Mouse (Mus musculus) Muller cell, postnatal 12 days (primary cell): ENCODE results near the gene Hrct1.
A peak's percentile ranks its signal among the peaks of the same experiment; 100 is the strongest.

Experiments
- DNase-seq: peaks from one replicate; pipeline ENCODE4 v3.0.0-alpha.2; 2015; ENCODE audit errors: inconsistent ontology term

The Hrct1 gene

DNA sequence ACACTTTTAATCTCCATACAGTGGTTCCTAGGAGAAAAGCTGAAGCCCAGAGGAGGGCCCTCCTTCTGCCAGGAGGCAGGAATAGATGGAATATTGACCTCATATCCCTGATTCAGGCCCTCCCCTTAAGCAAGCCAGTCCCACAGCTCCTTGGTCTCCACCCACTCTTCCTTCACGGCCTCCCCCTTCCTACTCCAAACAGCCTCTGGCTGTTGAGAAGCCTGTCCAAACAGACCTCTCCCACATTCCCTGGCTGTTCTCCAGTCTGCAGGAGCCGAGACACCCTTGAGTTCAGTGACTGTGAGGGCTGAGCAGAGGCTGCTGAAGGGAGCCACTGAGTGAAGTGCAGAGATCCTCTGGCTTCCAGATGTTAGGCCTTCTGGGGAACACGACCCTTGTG, at the start of gene Hrct1:
Gene Hrct1, plus strand, starts transcription at position 194 of the 400 bp plus-strand sequence.
- DNase-seq, result peak; percentile 52

DNA sequence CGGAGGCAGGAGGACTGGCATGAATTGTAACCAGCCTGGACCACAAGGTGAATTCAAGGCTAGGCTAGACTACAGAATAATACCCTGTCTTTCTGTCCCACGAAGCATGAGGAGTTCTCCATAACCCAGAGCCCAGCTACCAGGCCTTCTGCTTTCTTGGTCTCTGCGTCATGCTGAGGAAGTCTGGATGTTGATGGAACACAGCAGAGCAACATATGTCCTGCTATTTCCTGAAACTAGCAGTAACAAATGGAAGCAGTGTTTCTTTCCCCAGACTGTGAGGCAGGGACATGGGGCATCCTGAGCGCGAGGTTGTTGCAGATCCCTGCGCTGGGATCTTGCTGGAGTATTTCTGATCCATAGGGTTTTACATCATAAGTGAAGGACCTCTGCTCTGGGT, 48.4 kb upstream of the Hrct1 start:
- DNase-seq, result no peak

DNA sequence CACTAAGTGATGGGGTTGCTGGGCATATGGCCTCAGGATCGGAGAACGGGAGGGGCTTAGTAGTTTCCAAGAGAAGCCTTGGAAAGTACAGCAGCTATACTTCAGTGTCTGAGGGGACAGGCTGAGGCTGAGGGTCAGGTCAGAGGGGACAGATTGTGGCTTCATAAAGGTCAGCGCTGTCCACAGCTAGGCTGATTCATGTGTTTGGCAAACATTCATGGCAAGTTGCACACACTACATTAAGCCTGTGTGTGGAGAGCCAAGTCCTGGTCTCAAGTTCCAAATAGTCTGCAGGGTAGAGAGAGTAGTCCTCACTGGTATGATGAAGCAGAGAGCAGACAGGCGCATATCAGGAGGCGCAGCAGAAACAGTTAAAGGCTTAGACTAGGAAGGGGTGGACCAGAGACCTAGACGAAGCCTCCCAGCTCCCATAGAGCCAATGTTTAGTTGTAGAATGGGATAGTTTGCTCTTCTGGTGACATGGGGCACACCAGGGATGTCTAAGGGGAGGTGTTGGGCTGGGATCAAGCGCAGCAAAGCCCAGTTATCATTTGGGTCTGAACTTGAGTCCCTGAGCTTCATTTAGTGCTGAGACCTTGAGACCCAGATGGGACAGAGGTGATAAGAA, 47.5 kb upstream of the Hrct1 start:
- DNase-seq, result no peak

DNA sequence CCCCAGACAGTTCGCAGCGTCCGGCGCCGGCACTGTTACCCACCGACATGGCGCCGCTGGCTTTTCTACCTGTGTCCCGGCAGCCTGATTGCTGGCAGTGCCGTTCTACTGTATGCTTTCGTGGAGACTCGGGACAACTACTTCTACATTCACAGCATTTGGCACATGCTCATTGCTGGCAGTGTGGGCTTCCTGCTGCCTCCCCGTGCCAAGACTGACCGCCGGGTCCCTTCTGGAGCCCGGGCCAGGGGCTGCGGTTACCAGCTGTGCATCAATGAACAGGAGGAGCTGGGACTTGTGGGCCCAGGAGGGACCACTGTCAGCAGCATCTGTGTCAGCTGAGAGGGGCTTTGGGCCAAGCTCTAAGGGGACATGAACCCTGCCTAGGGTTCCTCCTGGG, 37.0 kb upstream of the Hrct1 start:
- DNase-seq, result no peak

DNA sequence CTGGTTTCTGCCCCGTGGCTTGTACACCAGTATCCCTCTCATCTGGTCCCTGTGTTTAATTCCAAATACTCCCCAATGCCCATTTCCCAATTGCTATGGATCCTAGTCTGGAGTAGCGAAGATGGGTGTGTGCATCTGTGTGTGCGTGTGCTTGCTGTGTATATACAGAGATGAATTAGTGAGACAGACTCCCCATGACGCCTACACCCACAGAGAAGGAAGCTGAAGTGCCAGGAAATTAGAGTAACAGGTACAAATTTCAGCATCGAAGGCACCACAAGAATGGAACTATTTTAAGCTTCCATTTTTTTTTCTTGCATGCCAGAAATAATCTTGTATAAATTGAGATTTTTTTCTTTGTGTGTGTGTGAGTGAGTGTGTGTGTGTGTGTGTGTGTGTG, 36.0 kb upstream of the Hrct1 start:
- no peak for DNase-seq

DNA sequence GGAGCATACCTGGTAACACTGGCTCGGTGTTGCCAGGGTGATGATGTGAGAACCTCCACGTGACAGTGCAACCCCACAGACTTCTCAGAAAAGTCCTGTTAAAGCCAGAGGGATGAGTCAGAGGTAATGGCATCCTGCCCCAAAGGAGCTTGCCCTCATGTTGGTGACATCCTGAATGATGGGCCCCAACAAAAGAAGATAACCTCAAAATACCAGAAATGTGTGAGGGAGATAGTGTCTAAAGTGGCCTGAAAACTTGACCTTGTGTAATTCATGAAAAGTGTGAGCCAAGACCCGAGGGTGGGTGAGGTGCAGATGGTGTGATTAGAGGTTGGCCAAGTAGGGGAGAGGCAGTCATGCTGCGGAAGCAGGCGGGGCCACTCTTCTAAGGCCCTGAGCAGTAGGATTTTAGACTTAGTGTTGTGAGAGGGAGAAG, 33.2 kb upstream of the Hrct1 start:
- peak; percentile 58 for DNase-seq

DNA sequence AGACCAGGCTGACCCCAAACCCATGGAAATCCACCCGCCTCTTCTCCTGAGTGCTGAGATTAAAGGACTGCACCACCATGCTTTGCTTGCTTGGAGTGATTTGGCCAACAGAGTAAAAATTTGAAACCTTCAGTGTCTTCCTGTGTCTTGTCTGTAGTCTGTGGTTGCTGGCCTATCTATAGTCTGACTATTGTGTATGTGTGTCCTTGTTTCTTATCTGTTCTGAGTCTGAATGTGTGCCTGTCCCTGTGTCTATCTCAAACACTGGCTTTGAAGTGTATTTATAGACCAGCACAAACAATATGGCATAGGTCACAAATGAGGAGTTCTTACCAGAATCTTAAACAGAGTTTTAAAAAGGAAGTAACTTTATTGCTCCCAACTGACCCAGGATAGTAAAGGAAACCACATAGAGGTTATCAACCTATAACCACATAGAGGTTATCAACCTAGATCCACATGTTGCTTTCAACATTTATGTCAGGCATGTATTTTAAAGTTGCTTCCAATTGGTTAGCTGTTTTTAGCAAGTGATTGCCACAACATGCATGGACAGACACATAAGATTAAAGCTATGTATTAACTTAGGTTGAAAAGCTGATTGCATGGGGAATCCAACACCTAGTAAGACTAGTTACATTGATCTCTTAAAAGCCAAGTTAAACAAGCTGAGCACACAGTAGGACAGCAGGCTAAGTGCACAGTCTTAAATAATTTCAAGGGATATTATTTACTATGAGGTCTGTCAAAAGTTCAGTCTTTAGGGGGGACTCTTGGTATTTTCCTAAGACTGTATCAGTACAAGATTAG, 32.3 kb upstream of the Hrct1 start:
- no peak for DNase-seq

DNA sequence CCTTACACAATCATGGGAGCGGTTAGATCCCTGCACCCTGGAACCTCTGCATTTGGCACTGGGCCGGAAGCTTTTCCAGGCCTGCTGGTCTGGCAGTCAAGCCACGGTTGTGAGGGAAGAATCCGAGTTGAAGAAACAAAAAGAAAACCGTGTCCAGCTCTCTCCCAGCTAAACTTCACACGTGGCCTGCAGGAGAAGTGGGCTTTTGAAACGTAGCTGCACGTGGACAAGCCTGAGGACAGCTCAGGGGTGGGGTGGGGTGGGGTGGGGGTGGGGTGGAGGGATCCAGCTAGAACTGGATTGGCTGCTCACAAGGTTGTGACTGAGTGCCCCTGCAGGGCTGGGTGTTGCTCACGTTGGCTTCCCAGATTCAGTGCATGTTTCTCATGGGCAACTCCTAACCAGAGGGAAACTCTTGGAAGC, 31.7 kb upstream of the Hrct1 start:
- DNase-seq, result peak; percentile 11

DNA sequence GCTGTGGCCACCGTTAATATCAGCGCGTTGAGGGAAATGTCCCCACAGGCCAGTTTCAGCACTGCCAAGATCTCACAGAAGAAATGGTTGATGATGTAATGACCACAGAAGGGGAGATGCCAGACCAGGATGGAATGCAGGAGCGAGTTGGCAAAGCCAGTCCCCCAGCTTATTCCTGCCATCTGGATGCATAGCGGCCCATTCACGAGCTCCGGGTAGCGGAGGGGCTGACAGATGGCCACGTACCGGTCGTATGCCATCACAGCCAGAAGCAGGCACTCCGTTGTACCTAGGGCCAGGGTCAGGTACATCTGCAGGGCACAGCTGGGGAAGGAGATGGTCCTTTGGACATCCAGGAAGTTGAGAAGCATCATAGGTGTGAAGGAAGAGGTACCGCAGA, 30.4 kb upstream of the Hrct1 start:
- peak; percentile 51 for DNase-seq

DNA sequence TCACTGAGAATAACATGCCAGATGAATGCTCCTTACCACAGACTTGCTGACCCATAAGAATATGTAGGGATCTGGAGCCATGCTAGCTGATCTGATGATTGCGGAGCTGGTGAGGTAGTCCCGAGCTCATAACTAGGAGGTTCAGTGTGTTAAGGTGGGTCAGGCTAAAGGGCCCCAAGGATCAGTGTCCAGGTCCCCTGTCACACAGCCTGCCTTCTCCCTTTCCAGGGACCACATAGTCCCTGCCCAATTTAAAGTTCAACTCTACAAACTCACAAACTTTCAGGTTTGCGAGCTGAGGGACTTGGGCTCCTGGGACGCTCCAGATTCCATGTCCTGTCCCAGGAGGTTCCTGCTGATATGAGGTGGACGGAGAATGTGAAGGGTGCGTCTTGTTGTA, 26.3 kb upstream of the Hrct1 start, which contains the start of gene Olfr70:
Gene Olfr70, minus strand, starts transcription at position 101 of the 400 bp plus-strand sequence.
- no peak for DNase-seq

DNA sequence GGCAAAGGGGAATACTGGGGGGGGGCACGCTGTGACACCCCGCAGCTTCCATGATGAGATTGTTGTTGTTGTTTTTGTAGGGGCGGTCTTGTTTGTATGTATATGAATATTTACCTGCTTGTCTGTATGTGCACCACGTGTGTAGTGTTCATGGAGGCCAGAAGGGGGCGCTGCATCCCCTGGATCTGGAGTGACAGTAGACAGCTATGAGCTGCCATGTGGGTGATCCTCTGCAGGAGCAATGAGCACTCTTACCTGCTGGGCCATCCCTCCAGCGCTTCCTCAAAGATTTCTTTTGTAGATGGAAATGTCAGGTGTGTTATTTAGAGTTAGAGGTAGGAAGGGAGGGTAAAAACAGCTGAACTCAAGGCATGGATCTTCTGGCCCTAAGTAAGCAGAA, 23.5 kb upstream of the Hrct1 start:
- no peak for DNase-seq

DNA sequence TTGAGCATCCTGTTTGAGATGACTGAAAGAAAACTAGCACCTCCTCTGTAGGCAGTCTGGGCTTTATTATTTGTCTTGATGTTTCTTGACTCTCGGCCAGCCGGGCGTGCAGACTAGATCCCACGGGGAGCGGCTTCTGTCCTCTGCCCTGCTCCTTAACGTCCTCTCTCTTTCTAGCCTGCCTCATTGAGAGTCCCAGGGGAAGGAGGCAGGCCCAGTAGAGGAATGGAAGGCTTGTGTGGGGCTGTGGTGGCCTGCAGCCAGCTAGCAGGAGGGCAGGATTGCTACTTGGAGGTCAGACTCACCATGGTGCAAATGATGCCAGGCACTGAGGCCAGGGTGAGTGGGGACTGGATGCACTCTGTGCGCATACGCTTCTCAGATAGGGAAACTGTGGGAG, 23.1 kb upstream of the Hrct1 start:
- no peak for DNase-seq

DNA sequence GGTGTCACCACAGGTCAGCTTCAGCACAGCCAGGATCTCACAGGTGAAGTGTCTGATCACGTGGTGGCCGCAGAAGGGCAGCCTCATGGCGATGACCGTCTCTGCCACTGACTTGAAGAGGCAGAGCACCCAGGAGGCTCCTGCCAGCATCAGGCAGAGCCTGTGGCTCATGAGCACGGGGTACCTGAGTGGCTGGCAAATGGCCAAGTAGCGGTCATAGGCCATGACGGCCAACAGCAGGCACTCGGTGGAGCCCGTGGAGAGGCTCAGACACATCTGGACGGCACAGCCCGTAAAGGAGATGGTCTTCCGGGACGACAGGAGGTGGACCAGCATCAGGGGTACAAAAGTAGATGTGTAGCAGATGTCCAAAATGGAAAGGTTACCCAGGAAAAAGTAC, 21.0 kb upstream of the Hrct1 start:
- no peak for DNase-seq

DNA sequence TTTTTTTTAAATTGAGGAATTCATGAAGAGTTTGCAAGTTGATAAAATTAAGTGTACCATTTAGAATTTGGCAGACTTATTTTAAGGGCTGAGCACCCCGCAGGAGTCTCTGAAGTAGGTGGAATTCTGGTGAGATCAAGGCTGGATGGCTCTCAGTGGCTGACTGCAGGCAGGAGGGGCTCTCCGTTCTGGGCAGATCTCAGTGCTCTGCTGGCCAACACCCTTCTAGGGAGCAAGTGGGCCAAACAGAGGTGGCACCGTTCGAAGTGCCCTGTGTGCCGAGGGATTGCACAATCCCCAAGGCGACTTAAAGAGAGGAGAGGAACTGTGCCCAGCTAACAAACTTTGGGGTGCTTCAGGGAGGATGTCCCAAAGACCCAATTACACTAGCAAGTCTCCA, 17.1 kb upstream of the Hrct1 start, which contains the start of gene Olfr71:
Gene Olfr71, minus strand, starts transcription at position 387 of the 400 bp plus-strand sequence.
- DNase-seq, result no peak

DNA sequence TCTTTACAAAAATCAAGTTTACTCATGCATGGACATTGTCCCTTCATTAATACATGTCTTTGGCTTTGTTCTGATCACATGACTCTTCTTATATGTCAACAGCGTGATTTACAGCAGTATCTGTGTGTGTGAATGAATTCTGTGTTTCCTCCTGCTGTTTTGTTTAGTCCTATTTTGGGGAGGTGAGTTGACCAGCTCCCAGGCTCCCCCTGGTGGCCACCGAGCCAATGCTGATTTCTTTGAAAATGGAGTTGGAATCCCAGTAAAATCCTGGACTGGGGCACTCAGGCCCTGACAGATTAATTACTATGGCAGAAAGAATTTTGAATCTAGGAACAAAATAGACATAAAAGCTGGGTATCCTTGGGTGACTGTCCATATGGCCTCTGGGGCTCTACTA, 15.2 kb upstream of the Hrct1 start:
- DNase-seq, result peak; percentile 80

DNA sequence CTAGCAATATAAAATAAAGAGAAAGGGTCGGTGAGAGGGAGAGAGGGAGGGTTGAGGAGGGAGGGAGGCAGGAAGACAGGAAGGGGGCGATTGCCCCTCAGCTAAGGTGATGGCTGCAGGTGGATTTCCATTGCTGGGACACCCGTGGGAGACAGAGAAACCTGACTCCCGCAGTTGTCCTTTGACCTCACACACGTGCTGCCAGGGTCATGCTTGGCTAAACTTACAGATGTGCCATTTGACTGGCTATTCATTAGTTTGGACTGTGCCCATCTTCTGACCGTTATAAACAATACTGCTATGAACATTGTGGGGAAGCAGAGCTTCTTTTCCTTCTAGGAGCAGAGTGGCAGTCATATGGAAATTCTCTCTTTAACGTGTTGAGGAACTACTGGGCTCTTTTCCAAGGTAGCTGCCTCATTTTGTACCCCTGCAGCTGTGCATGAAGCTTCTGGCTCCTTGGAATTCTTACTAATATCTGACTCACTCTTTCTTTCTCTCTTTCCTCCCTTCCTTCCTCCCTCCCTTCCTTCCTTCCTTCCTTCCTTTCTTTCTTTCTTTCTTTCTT, 13.3 kb upstream of the Hrct1 start:
- no peak for DNase-seq

DNA sequence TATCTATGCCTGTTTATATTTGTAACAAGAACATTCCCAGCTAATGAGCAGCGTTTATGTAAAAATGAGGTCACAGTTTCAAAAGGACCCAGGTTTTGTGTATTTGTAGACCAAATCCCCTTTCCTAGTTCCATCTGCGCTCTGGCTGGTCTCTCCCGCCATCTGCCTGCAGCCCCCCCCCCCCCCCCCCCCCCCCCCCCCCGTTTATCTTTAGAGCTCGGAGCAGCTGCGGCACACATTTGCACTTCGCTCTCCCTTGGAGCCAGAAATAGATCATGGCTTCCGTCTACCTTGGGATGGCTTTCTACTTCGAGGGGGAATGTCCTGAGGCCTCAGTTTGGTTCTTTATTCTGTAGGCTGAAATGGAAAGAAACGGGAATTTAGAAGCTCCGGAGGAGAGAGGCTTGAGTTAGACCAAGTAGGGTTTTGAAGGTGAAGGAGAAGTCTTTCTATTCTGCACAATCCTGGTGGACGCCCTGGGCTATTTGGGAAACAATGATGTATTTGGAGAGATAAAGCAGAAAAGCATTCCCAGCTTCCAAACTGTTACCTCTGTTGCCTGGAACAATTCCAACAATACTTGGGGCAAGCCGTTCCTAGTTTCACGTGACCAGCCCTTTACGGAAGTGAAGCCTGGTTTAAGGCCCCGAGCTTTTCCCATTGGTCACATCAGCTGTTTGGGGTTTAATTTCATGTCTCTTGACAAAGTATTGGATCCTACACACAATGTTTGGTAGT, 6.3 kb upstream of the Hrct1 start:
- no peak for DNase-seq

DNA sequence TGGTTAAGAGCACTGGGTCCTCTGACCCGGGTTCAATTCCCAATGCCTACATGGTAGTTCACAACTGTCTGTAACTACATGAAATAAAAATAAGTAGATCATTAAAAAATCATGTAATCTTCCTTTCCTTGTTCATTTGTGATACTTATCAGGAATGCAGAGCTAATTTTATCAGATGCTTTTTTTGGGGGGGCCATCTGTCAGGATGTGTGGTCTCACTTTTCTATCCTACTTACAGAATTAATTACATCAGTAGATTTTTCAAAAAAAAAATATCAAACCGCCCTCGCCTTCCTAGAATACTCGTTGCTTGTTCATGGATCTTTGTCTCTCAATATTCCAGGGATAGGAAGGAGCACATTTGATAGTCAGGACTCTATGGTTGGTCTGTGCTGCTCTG, 4.8 kb upstream of the Hrct1 start:
- DNase-seq, result no peak

DNA sequence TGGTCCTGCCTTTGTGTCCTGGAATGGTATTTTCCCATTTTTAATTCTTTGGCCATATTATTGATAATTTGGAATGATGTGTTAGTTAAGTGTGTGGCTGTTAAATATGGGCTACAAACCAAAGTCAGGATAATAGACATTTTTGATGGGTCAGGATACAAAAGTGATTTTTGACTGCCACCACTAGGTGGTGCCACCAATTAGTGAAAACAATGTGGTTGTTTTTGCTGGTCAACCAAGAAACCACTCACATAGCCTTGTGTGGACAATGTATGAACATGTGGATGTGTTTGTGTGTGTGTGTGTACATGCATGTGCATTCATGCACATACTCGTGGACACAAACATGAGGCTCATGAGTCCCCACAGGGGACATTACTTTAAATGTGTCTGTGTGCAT, 2.2 kb upstream of the Hrct1 start:
- peak; percentile 35 for DNase-seq

DNA sequence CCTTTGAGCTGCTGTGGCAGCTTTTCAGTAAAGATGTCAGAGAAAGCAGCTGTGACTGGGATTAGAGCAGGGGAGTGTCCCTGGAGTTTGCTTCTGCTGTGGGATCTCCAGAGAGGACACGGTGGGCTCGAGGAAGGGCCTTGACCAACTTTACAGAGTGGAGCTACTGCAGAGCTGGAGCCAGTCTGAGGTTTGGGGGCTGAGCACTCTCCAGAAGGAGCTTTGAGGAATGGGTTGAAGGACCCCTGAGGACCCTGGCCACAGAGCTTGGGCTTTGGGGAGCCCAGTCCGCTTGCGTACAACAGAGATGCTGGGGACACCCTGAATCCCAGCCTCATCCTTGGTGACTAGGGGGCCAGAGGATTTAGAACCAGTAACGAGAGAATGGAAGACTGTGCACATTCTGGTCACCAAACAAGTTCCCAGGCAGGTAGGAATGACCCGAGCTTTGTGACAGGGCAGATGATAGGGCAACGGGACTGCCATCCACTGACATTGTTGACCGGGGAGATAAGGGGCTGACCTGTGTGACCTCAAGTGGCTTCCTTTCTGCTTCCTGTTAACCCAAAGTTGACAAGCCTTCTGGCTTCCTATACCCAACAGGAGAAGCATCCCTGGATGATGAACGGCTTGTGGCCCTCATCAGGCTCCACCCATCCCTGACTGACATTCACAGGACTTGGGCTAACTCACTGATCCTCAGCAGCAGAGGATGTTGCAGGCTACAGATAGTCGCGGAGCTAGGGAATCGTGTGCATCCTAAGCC, 577 bp upstream of the Hrct1 start:
- no peak for DNase-seq
